Mouse (Mus musculus) spleen, adult 2 months (tissue): Measurements from ENCODE around the gene Rp9.

Experiments used
- CTCF ChIP-seq: fragments of 200-500 bp; IDR thresholded peaks from 2 replicates; pipeline ENCODE4 v1.5.1; 2011; ENCODE audit warnings: mild to moderate bottlenecking, inconsistent platforms; ENCODE audit not compliant: insufficient read depth, insufficient read length, insufficient replicate concordance; ENCODE audit errors: extremely low read depth
- POLR2A ChIP-seq: fragments of 200-500 bp; IDR thresholded peaks from 2 replicates; pipeline ENCODE4 v1.6.1; 2011; ENCODE audit warnings: low read depth, low read length, inconsistent platforms

- TF ChIP-seq POLR2A = no peak
- no peak for TF ChIP-seq CTCF
Observed at GRCm38 (mm10) chr9:22428666-22429410, 40.7 kb downstream of the Rp9 start.
